Mouse (Mus musculus) C2C12 (cell line): Measurements from ENCODE around the gene Rbfox3.

Experiments
- CTCF ChIP-seq: IDR thresholded peaks from one replicate; pipeline ENCODE4 v1.5.1; 2011; ENCODE audit not compliant: control insufficient read depth, insufficient read depth, insufficient read length
- MYOG ChIP-seq: IDR thresholded peaks from one replicate; pipeline ENCODE4 v1.6.1; 2011; ENCODE audit not compliant: control insufficient read depth, insufficient read length; ENCODE audit errors: extremely low read depth

DNA sequence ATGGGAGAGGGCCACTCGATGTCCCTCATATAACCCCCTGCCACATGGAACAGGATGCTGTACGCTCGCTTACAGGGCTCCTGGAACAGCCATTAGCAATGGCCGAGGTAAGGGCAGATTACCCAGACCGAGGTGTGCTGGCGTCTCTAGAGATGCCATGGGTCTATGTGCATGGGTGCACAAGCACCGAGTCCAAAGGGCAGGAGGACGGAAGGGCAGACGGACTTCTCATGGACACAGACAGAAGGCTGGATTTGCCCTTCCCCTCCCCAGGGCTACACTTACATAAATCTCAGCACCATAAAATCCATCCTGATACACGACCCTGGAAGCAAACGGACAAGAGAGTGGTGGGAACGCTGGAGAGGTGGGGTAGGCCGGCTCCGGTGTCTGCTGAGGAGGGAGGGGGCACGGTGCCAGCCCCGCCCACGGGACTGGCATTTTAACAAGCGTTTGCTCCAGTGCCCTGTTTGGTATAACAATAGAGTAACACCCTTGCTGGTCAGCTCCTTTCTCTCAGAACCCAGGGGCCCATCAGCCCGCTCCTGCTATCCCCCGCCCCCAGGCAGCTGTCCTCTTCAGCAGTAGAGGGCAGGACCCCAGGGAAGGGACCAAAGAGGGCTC, 415.2 kb downstream of the Rbfox3 start:
- no peak for TF ChIP-seq MYOG
- TF ChIP-seq CTCF: no peak
